Mouse (Mus musculus): Measurements from ENCODE around the gene Glrp1.

The Glrp1 gene

DNA sequence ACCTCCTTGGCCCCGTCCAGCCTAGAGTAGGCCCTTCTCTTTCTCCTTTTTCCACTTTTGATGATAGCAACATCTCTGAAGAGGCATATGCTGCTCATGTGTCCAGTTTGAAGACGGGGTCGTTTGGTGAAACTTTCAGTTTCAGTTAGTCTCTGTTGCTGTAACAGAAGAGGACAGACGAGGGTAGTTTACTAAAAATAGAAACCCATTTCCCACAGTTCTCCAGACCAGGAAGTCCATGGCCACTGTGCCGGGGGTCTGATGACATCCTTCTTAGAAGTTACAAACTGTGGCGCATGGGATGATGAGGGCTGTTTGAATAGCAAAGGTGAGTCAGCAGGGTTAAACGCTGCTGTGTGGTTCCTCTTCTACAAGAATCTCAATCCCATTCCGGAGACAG lies at the start of gene Glrp1:
Glrp1 (minus strand) TSS at position 278 of the 400 bp plus-strand sequence.
- no peak for DNase-seq (ENCODE audit: low spot score)

DNA sequence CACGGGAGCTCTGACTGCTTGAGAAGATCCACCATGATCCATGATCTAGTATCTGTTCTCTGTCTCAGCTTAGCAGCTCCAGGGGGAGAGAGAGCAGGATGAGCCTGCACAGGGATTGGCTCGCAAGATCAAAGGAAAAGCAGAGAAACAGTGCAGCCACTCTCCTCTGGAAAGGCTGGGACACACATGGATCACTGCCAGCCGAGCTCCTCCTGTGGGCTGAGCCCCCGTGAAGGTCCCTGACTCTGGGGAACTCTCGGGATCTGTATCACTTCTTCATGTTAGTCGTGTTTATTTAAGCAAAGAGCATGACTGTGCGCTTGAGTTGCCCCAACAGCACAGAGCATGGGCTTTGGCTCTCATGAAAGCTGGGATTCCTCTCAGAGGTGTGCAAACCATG lies 49.4 kb upstream of the Glrp1 start:
- no peak for DNase-seq (ENCODE audit: low spot score)

DNA sequence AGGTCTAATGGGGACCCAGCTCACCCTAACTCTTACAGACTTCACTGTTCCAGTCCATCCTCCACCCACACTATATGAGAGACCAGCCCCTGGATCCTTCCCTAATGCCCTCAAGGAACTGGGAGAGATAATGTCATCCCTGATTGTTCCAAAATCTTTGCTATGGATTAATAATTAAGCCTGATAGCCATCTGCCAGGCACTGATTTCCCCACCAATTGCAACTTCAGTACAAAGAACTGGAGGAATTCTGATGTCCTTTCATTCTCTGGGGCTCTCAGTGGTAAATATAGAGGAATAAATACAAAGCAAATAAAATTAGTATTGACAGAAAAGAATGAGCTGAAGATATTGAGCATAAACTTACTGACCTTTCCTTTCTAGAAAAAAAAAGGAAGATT lies 48.9 kb upstream of the Glrp1 start:
- DNase-seq (ENCODE audit: low spot score) = no peak

DNA sequence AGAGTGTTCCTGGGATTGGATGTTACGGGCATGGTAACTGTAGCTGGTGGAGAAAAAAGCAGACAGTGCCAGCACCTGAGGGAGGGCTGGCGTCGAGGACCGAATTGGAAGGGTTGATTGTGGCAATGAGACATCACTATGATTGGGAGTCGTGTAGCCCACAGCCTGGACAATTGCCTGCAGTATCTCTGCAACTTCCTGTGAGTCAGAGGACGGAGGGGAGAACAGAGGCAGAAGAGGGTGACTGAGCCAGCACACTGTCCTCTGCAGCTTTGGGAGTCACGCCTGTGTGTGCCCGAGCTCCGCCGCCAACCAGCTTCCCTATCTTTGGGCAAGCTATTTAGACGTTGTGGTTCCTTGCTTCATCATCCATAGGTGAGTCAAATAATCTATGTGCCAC lies 46.5 kb upstream of the Glrp1 start:
- no peak for DNase-seq (ENCODE audit: low spot score)

DNA sequence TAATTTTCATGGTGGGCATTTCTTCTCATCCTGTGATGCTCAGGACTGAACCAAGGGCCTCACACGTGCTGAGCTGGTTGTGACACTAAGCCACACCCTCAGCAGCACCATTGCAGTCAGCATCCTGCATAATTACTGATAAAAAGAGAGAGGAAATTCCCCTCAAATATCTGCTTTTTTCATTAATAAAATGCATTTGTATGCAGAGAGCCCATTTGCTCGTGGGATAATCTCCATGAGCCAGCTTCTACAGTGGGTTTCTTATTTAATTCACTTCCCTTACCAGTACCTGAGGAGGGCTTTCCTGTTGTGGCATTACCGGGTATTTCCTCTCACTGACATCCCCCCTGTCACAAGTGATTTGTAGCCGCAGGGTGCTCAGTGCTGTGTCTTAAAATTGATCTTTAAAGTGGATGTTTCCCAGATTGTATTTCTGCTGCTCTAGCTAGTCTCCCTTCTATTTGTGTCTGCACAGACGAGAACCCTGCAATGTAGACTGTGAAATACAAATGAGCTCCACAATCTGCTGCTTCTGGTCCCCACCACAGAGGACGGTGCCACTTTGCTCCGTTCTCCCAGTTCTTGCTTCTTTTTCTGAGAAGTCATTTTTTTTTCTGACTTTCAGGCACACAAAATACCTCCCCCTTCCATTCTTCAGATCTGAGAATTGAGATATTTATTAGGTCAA lies 43.8 kb upstream of the Glrp1 start:
- DNase-seq (ENCODE audit: low spot score) = peak; percentile 53

DNA sequence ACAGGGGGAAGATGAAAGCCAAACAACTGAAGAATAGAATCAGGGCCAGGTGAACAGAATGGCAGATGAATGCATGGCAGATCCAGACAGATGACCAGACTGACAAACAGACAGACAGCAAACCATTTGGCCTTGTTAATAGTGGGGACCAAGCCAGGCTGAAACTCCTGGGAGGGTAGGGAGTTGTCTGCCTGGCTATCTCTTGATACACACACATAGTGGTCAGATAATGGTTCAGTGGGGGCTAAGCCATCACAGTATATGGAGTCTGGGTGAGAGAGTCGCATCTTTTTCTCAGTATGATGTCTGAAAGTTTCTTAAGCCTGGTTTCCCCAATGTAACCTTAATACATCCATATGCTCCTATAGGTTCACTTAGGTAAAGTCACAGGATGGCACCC lies 39.4 kb upstream of the Glrp1 start:
- DNase-seq (ENCODE audit: low spot score) = no peak

DNA sequence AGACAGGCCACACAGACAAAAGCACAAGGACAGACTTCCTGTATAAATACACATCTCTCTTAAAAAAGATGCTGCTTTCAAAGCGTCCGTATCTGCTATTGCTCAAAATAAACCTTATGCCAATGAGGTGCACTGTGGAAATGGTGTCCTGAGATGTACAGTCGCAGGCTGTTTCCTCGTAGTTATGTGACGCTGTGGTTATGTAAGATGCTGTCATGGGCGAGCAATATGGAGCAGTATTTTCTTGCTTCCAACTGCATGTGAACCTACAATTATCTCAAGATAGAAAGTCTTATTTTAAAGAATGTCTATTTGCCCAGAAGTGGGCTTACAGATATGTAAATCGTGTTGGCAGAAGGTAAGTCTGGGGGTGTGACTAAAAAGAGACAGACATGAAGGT lies 37.3 kb upstream of the Glrp1 start:
- no peak for DNase-seq (ENCODE audit: low spot score)

DNA sequence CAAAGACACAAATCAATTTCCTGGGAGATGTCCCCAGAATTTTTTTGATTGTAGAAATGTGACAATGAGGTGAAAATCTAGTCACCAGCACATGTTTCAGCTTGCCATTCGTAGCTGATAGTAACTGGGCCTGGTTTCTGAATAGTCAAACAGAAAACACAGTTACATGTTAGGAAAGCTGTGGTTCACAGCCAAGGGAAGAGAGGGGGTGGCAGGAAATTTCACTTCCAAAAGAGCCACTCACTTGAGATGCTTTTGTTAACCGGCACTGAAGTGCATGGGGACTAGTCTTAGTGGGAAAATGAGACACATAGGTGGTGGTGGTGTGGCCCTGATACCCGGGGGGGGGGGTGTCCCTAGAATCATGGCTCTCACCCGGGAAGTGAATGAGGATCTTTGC lies 33.7 kb upstream of the Glrp1 start:
- no peak for DNase-seq (ENCODE audit: low spot score)

DNA sequence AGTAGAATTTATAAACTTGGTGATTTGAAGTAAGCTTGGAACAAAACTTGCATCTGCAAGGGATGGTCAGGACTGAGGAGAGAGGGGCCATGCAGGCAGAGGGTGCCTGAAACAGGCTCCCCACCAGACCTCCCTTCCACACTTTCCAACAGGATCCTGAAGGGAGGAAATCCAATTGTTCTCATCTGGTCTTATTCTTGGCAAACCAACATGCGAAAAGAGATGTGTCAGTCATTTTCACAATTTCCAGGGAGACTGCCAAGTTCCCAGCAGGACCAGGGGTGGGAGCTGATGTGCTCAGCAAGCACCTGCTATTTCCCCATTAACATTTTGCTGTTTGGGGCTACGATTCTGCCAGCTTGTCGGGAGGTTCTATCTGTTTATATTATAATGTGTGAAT lies 30.0 kb upstream of the Glrp1 start:
- DNase-seq (ENCODE audit: low spot score) = no peak

DNA sequence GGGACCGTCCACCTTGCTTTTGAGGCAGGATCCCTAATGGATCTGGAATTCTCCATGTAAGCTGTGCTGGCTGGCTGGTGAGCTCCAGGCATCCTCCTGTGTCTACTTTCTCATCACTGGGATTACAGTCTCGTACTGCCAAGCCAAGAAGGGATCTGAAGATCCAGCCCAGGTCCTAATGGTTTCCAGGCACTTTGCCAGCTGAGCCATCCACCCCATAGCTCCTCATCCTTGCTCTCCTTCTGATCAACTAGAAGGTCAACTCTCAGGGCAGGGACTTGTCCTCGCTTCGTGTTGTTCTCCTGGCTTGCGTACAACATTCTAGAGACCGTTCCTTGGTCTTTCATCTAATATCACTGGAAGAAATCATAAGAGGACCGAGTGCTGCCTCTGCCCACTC lies 29.4 kb upstream of the Glrp1 start:
- no peak for DNase-seq (ENCODE audit: low spot score)

DNA sequence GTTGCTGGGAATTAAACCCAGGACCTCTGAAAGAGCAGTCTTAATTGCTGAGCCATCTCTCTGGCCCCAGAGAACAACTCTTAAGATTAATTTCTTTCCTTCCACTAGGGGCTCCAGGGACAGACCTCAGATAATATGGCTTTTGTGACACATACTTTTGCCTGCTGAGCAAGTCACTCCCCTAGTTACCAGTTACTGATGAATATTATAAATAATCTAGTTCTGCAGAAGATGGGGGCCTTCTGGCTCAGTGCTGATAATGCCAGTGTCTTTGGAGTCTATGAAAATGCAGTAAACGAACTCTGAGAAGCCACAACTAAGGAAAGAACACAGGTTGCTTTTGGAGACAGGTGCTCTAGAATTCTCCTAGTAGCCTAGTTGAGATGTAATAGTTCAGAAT lies 26.4 kb upstream of the Glrp1 start:
- no peak for DNase-seq (ENCODE audit: low spot score)

DNA sequence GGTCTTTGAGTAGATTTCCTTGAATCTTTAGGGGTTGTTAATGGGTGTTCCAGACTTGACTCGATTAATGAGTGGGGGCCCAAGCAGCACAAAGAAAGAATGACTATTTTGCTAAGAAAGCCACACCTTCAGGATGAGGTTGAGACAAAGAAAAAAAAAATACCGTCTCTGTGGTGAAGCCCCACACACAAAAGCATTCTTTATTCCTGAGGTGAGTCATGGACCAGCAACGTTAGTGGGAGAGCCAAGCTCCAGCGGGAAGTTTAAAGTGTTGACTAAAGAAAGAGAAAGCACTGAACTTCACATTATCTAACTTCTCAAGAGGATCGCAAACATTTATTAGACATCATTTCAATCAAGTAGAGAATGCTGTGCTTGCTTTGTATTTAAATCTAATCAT lies 24.2 kb upstream of the Glrp1 start:
- no peak for DNase-seq (ENCODE audit: low spot score)

DNA sequence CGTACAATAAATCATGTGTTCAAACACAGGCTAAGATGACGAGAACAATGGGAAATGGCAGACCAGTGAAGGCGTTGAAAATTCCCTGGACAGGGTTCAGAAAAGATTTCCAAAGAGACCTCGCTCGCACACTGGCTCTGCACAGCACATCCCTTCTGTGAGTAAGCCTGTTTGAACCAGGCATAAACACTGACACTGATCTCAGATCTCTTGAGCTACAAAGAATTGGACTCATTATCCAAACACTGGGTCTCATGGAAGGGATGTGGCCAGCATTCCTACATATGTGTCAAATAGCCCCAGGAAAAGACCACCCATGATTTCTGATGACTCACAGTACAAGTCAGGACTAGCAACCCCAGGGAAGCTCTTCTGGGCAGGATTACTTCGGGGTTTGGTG lies 16.3 kb upstream of the Glrp1 start:
- no peak for DNase-seq (ENCODE audit: low spot score)

DNA sequence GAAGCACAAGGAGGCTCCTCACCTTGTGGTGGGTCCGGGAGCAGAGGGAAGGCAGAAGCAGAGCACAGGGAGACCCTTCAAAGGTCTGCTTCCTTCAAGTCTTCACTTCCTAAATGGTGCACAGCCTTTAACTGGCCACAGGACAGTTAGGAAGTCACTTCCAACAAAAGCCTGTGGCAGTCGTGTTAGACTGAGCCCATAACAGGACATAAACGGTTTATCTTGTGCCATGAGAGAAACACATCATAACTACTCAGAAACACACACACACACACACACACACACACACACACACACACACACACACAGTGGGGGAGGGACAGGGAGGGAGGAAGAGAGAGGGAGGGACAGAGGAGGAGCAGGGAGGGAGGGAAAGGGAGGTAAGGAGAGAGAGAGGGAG lies 15.8 kb upstream of the Glrp1 start:
- DNase-seq (ENCODE audit: low spot score) = no peak

DNA sequence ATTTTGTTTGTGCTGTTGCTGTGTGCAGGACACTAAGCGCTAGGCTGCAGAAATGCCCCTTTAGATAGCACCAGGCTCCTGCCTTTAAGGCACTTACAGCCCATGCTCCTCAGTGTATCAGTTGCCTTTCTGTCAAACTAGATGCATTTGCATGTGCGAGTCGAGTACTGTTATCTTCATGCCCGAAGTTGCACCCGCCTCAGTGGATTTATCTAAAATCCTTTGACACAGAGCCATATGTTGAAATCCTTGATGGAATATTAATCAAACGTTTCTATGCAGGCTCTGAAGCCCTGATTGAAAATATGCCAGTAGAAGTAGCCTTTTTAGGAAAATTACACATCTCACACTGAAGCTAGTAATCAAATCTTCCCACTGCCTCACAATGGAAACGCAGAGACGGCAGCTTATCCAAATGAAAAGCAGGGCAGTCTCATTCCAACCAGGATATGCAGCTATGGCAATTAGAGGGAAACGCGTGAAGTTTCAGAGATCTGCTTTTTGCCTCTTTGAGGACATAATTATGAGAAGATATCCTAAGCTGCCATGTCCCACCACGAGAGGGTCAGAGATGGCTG lies 11.4 kb upstream of the Glrp1 start:
- no peak for DNase-seq (ENCODE audit: low spot score)

DNA sequence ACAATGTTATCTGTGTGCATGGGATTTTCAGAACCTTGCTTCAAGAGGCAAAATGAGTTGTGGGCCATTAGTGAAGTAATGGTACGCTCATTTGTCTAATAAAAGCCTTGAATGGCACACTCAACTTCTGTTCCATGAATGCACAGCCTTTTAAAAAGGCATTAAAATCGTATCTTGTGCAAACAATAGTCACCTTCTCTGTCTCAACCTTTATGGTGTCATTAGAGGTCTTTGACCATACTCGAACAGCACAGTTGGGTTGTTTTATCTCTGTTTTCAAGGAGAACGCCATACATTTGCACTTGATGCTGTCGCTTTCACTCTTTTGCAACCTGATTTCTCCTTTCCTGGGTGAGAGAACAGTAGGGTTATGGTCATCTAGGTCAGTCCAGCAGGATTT lies 3.7 kb upstream of the Glrp1 start:
- DNase-seq (ENCODE audit: low spot score) = no peak

DNA sequence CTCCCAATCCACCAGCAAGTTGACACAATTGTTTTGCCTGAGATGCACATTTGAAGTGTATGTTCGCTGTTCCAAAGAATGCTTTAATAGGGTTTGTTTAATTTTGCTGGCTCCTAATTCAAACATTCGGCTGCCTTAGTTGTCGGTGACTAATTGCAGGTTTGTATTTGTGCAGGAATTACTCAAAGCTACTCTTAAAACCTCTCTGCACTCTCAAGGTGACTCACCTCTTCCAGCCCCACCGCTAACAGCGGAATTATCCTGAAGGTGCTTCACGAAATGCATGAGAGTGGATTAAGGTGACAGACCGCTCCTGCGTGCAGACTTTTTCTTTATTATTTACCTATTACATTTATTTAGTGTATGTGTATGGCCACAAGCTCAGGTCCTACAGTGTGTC lies 2.0 kb downstream of the Glrp1 start:
- no peak for DNase-seq (ENCODE audit: low spot score)

DNA sequence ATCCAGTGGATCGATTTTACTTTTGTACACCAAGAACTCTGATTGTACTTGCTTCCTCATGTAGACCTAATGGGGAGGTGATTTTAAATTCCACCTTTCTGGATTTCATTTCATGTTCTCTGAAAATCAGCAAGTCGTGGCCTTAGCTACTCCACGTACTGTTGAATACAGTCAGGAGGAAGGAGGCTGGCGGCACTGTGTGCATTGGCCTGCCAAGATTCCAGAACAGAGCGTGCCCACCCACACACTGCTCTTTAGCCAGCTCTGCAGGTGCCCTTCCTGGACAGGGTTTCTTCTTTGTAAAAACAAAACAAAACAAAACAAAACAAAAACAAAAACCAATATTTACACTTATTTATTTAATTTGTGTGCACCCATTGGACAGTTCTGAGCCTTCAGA lies 2.7 kb downstream of the Glrp1 start:
- no peak for DNase-seq (ENCODE audit: low spot score)

DNA sequence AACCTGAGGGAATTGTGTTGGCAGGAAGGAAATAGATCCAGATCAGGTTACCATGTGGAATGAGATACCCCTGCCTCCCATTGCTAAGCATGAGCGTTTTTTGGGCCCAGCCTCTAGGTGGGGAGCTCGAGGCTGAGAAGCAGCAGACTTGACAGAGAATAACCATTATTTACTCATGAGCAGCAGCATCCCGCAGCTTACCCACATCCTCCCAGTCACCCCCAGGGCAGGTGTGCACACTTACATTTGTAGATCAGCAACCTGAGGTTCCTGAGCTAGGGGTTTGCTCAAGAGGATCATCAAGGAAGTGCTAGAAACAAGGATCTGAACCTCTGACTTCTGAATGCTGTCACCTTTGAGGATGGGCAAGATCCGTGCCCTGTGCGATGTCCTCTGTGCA lies 3.5 kb downstream of the Glrp1 start:
- peak; percentile 79 for DNase-seq (ENCODE audit: low spot score)

DNA sequence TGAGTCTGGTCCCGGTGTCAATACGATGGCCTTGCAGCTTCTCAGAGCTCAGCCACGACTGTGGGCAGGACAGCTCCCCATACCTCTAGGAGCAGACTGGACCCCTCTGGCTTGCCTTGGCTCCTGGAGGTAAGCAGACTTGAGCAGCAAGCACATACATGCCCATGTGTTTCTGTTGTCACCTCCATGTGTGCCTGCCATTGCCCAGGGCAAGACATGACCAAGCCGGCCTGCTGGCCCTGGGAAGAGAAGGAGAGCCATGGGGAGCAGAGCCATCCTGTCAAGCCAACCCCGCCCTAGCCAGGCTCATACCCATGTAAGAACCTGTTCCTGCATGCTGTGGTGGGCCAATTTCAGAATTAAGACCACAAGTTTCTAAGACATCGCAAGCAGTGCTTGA lies 4.2 kb downstream of the Glrp1 start:
- DNase-seq (ENCODE audit: low spot score) = no peak

DNA sequence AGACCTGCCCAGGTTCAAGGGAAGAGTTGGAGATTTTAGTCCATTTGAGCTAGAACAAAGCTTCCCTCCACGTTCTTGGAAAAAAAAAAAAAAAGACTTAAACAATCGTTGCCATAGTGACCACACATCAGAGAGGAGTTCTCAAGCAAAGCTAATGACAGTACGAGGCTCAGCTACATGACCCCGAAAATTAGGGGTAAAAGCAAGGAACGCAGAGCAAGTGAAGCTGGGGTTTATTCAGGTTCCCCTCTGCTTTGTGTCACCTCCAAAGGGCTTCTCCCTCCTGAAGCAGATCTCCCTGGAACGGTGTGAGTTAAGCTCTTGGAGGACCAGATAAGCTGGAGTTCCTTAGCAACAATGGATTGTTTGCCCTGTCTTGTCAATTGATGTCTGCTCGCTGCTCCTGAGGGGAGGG lies 5.3 kb downstream of the Glrp1 start:
- no peak for DNase-seq (ENCODE audit: low spot score)

DNA sequence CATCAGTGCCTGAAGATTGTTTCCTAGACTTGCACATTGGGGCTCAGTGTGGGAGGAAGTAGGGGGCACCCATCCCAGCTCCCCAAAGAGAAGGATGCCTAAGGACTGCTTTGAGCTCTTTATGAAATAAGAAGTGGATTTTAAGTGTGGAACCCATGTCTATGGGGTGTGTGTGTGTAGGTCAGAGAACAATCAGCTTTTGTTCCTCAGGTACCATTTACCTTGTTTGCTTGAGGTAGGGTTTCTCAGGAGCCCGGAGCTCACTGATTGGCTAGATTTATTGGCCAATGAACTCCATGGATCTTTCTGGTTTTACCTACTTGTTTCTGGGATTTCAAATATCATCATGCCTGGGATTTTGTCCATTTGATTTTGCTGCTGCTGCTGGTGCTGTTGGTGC lies 7.0 kb downstream of the Glrp1 start:
- DNase-seq (ENCODE audit: low spot score) = no peak

DNA sequence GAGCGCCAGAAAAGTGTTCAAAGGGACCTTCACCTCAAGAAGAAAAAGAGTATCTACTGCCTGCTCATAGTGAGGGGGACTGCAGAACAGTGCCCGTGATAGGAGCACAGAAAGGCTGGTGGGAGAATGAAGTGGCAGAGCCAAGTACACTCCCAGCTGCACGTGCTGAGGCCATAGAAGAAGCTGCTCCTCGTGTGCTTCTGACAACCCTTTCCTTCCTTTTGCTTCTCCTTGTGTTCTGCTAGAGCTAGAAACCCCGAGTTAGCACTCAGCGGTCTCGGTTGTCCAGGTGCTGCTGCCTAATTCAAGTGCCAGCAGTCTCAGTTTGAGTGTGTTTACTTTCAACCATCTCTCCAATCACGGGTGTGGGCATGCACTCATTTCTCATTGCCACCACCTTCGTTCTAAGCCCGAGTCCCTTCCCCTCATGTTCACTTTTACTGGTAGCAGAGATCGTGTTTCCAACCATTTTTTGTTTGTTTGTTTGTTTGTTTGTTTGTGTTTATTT lies 10.6 kb downstream of the Glrp1 start:
- no peak for DNase-seq (ENCODE audit: low spot score)

DNA sequence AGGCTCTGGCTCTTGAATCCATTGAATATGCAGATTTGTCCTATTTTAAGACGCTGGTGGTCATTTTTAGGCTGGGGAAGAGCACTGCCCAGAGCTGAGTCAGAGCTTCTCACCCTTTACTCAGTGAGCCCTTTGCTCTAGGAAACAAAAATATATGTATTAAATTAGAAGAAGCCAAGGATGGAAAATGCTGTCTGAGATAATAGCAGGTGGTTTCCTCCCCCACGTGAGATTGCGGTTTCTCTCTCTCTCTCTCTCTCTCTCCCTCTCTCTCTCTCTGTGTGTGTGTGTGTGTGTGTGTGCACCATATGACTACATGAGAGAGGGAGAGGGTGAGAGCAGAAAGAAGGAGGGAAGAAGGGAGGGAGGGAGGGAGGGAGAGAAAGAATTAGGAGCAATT lies 12.5 kb downstream of the Glrp1 start:
- peak; percentile 45 for DNase-seq (ENCODE audit: low spot score)
